Mouse (Mus musculus) hindbrain, embryonic 11.5 days (tissue): ENCODE results near the gene Krtap28-10. TPM values are rescaled to one million over a fixed set of nuclear protein-coding genes. Genes with fewer than 3 reads are reported as not detected.
"Not testable (repeated sequence)": the region's sequence is repeated elsewhere in the genome, so short reads cannot be mapped to it uniquely, and the experiment has no call there.

ENCODE experiments used
- ATAC-seq: fragments of 200-750 bp; cut with Nextera tagmentation; 2 replicates; pipeline ENCODE4 v1.8.0; 2017; ENCODE audit warnings: mild to moderate bottlenecking, moderate TSS enrichment, moderate library complexity; ENCODE audit not compliant: low FRiP score
- DNase-seq: peaks from one replicate; pipeline ENCODE4 v3.0.0-alpha.2; 2015; ENCODE audit warnings: low spot score
- H3K27ac ChIP-seq: fragments of 300-500 bp; sonication (generic); 2 replicates; pipeline ENCODE4 v1.5.1; 2014; ENCODE audit warnings: mild to moderate bottlenecking, low read depth, low read length
- H3K27me3 ChIP-seq: fragments of 300-500 bp; sonication (generic); 2 replicates; pipeline ENCODE4 v1.6.1; 2014; ENCODE audit warnings: mild to moderate bottlenecking, low read length, moderate library complexity, mixed read lengths; ENCODE audit not compliant: control insufficient read depth, insufficient read depth
- H3K36me3 ChIP-seq: fragments of 300-500 bp; sonication (generic); 2 replicates; pipeline ENCODE4 v1.6.1; 2014; ENCODE audit warnings: mild to moderate bottlenecking, low read length, moderate library complexity, mixed read lengths; ENCODE audit not compliant: control insufficient read depth, insufficient read depth
- H3K4me1 ChIP-seq: fragments of 300-500 bp; sonication (generic); replicated peaks from 2 replicates; pipeline ENCODE4 v1.6.1; 2014; ENCODE audit warnings: low read length, mixed read lengths; ENCODE audit not compliant: control insufficient read depth, insufficient read depth
- H3K4me2 ChIP-seq: fragments of 300-500 bp; sonication (generic); replicated peaks from 2 replicates; pipeline ENCODE4 v1.6.1; 2014; ENCODE audit warnings: mild to moderate bottlenecking, low read depth, low read length
- H3K4me3 ChIP-seq: fragments of 300-500 bp; sonication (generic); 2 replicates; pipeline ENCODE4 v1.5.1; 2014; ENCODE audit warnings: low read depth, low read length
- H3K9ac ChIP-seq: fragments of 300-500 bp; sonication (generic); 2 replicates; pipeline ENCODE4 v1.6.1; 2014; ENCODE audit warnings: low read depth, low read length
- H3K9me3 ChIP-seq: fragments of 300-500 bp; sonication (generic); 2 replicates; pipeline ENCODE4 v1.6.1; 2016; ENCODE audit warnings: low read length; ENCODE audit not compliant: control insufficient read depth
- WGBS: fragments of 180-500 bp; shearing (Covaris S2); extraction: QIAGEN DNeasy Blood & Tissue Kit; methylation state at CpG from one replicate; pipeline ENCODE4 v1.1.7; 2014; 5-methylcytosine and 5-hydroxymethylcytosine counted together
- polyA plus RNA-seq: library from polyadenylated mRNA; unstranded; fragments of >200 nt; fragmentation: Nextera tagmentation; extraction: Ambion mirVana; gene quantifications from 2 replicates; pipeline ENCODE4 v1.2.1, GENCODE M21; 2014

The Krtap28-10 gene
- polyA plus RNA-seq, 1 experiment from 2014 or later: not detected

DNA sequence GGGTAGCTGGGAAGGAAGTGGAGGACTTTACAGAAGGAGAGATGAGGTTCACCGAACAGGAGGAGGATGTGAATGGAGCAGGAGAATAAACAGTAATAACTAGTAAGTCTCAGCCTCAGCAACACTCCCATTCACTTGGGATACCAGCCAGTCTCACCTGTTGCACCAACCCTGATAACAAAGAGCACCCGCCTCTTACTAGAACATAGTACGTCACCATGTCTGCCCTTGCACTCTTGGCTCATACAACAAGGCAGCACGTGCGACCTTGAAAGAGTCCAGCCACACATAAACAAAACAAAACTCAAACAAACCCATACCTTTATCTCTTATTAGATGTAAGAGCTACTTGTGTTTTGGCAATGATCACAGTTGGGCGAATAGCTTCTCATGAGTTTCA, 9.8 kb downstream of the Krtap28-10 start:
- Histone ChIP-seq H3K4me1 (no peaks in the 10 kb centered on the region), H3K4me3 (no peak overlapping the region), H3K36me3 (no peaks in the 10 kb centered on the region), H3K4me2 (no peak overlapping the region), H3K9ac (no peak overlapping the region), H3K27ac (no peak overlapping the region), H3K27me3 (no peaks in the 10 kb centered on the region), H3K9me3 (no peaks in the 10 kb centered on the region)
- WGBS: 92% methylated on average over 6 of the region's 6 CpGs
- no peak for DNase-seq
- no peak for ATAC-seq

DNA sequence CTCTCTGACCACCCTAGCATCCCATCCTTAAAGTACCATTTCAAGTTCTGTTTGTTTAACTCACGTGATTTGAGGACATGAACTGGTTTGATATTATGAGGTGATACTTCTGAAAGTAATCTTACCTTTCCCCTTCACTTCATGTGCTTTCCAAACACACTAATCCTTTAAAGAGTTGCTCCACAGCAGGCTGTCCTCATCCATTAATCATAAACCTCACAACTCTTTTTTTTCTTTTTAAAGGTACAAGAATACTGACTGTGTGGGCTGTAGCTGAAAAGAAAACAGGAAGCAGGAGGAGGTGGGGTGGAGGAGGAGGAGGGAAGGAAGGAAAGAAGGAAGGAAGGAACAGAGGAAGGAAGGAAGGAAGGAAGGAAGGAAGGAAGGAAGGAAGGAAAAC, 10.3 kb downstream of the Krtap28-10 start:
- Histone ChIP-seq H3K9ac (no peak overlapping the region), H3K4me2 (no peak overlapping the region), H3K4me1 (no peaks in the 10 kb centered on the region), H3K4me3 (no peak overlapping the region), H3K36me3 (no peaks in the 10 kb centered on the region), H3K27me3 (no peaks in the 10 kb centered on the region), H3K9me3 (no peaks in the 10 kb centered on the region), H3K27ac (no peak overlapping the region)
- DNase-seq (no peak), ATAC-seq (no peak)
- 64% methylated on average over 1 of the region's 1 CpGs for WGBS

DNA sequence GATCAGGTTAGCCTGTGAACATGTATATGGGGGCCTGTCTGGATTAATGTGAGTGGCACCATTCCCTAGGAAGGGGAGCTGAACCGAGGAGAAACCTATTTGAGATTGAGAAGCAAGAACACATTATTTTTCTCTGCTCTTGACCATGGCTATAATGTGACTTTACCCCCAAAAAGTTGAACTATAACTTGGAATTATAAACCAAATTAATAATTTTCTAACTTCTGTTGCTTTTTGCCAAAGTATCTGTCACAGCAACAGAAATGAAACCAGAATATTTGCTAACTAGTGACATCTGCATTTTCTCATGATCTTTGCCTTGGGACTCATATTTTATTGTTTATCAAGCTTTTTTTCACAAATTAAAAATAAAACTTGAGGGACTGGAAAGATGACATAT, 25.7 kb downstream of the Krtap28-10 start:
- DNase-seq: no peak
- Histone ChIP-seq H3K4me2 (no peak overlapping the region), H3K9me3 (no peaks in the 10 kb centered on the region), H3K9ac (no peak overlapping the region), H3K27ac (no peak overlapping the region), H3K4me3 (no peak overlapping the region), H3K27me3 (no peaks in the 10 kb centered on the region), H3K36me3 (no peaks in the 10 kb centered on the region), H3K4me1 (no peaks in the 10 kb centered on the region)
- no peak for ATAC-seq
- WGBS: 72% methylated on average over 1 of the region's 1 CpGs

DNA sequence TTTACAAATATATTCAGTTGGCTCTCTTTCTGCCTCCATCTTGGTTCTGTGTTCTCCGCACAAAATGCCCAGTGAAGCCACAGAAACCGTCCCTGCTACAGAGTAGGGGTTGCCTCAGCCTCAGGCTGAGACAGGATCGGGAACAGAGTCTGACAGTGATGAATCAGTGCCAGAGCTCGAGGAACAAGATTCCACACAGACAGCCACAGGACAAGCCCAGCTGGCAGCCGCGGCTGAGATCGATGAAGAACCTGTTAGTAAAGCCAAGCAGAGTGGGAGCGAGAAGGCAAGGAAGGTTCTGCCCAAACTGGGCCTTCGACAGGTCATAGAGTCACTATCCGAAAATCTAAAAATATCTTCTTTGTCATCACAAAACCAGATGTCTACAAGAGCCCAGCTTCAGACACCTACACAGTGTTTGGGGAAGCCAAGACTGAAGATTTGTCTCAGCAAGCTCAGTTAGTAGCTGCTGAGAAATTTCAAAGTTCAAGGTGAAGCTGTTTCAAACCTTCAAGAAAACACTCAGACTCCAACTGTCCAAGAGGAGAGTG, 26.9 kb downstream of the Krtap28-10 start:
- DNase-seq: no peak
- H3K4me3 ChIP-seq: no peak overlapping the region
- no peak overlapping the region for H3K4me2 ChIP-seq
- H3K27ac ChIP-seq: no peak overlapping the region
- H3K4me1 ChIP-seq: no peaks in the 10 kb centered on the region
- no peak for ATAC-seq
- H3K36me3 ChIP-seq: no peaks in the 10 kb centered on the region
- no peaks in the 10 kb centered on the region for H3K9me3 ChIP-seq
- H3K9ac ChIP-seq: no peak overlapping the region
- H3K27me3 ChIP-seq: no peaks in the 10 kb centered on the region
- 78% methylated on average over 10 of the region's 10 CpGs for WGBS

DNA sequence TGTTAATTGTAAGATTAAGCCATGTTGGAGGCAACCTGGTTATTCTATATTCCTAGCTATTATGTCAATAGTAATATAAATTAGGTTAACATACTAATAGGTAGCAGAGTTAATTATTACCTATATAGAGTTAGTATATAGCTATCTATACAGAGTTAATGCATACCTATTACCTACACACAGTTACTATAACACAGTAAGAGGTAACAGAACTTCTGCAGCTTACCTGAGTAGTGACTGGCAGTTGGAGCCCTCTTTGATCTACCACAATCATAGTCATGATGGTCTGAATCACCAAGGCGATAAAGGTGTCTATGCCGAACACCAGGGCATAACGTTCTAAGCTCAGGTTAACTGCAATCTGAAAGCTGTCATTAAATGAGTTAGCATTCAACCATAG, 27.8 kb downstream of the Krtap28-10 start:
- ATAC-seq (no peak), DNase-seq (no peak)
- Histone ChIP-seq H3K4me3 (no peak overlapping the region), H3K4me1 (no peaks in the 10 kb centered on the region), H3K27ac (no peak overlapping the region), H3K9ac (no peak overlapping the region), H3K9me3 (no peaks in the 10 kb centered on the region), H3K36me3 (no peaks in the 10 kb centered on the region), H3K27me3 (no peaks in the 10 kb centered on the region), H3K4me2 (no peak overlapping the region)
- WGBS: 93% methylated on average over 3 of the region's 3 CpGs

DNA sequence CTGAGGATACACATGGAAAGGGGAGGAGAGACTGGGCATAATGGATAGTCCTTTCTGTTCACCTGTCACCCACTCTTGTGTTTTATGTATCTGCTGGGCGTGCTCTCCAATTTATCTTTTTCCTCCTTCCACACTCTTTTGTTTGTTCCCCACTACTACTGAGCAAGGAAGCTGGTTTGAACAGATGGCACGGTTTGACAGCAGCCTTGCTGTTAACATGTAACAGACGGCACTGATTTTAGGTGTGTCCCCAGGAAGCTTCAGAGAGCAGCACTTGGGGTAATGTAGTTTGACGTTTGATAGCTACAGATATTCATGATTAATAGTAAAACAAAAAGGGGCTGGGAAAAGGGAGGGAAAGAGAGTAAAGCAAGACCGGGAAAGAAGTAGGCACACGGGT, 34.8 kb downstream of the Krtap28-10 start:
- no peak overlapping the region for H3K9ac ChIP-seq
- H3K4me1 ChIP-seq: no peaks in the 10 kb centered on the region
- H3K27ac ChIP-seq: no peak overlapping the region
- no peaks in the 10 kb centered on the region for H3K27me3 ChIP-seq
- 75% methylated on average over 6 of the region's 6 CpGs for WGBS
- no peaks in the 10 kb centered on the region for H3K9me3 ChIP-seq
- DNase-seq (no peak), ATAC-seq (no peak)
- no peak overlapping the region for H3K4me2 ChIP-seq
- no peak overlapping the region for H3K4me3 ChIP-seq
- no peaks in the 10 kb centered on the region for H3K36me3 ChIP-seq

DNA sequence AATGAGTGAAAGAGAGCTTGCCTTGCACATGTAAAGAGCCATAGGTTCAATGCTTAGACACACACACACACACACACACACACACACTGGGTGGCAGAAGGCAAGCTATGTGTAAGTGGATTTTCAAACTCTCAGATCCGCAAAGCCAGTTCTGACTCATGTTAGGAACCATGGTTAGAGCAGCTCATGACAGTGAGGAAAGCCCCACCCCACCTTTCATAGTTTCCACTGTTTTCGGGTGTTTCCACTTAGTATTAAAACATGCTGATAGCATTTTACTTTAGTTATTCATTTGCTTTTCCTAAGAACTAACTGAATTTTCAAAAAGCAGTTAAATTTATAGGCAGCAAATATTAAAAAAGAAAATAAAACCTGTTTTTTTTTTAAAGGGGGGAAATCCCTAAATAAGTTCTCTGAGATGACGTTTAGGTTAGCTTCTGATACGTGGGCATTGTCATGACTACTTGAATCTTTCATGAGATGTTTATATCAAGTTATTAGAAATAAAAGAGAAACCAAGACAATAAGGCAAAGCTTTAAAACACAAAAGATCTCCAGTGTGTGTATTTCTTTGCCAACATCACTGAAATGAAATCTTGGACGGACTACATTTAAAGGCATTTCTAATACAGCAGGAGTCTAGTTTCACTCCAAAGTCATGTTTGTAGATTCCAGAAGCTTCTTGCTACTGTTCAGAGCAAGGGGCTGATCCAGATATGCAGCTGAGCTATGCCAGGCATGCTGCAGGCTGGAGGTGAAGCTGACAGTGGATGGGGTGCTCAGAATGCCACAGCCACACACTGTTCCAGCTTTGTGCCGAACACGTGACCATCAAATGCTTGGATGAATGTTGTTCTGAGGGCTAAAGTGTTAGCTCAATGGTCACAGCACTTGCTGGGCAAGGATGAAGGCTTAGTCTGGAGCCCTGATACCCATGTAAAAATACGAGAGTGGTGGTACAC, 35.8 kb downstream of the Krtap28-10 start:
- 90% methylated on average over 8 of the region's 8 CpGs for WGBS
- Histone ChIP-seq H3K4me1 (no peaks in the 10 kb centered on the region), H3K27ac (no peak overlapping the region), H3K4me3 (no peak overlapping the region), H3K9me3 (no peaks in the 10 kb centered on the region), H3K9ac (no peak overlapping the region), H3K27me3 (no peaks in the 10 kb centered on the region), H3K4me2 (no peak overlapping the region), H3K36me3 (no peaks in the 10 kb centered on the region)
- ATAC-seq (no peak), DNase-seq (no peak)

DNA sequence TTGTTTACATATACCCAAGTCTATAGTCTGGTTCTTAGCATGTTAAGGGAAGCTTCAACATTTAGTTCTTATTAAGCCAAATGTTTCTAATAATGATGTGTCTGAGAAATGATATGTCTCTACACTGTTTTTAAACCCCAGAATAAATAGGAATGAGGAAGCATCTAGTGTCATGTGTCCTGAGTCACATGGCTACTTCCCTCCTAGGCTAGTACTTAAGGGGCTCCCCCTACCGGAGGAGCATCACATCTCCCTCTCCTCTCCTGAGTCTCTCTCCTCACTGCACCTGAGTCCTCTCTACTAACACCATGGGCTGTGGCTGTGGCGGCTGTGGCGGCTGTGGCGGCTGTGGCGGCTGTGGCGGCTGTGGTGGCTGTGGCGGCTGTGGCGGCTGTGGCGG, 42.0 kb downstream of the Krtap28-10 start, which contains the start of gene Gm47959:
TSS of gene Gm47959 (plus strand) at position 243 of the 400 bp plus-strand sequence.
- H3K36me3 ChIP-seq, H3K27me3 ChIP-seq, H3K27ac ChIP-seq, H3K9ac ChIP-seq, H3K9me3 ChIP-seq, H3K4me1 ChIP-seq, DNase-seq, H3K4me2 ChIP-seq, H3K4me3 ChIP-seq, ATAC-seq: not testable (repeated sequence)
- WGBS: 91% methylated on average over 6 of the region's 9 CpGs

DNA sequence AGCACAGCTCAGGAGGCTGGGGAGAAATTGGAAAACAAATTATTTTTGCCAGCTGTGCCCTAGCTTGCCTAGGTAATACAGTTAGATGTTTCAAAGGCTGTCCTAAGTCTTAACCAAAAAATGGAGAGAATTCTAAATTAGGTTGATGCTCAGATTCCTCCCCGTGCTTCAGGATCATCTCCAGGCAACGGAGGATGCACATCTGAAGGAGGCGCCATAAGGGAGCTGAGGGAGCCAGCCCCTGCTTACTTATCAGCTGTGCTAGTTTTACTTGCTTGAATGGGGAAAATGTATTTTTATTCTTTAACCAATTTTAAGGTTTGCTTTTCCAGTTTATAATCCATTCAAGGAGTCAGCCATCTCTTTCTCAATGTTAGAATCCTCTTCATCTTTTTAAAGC, 48.3 kb downstream of the Krtap28-10 start:
- H3K27me3 ChIP-seq: no peaks in the 10 kb centered on the region
- no peak overlapping the region for H3K4me3 ChIP-seq
- no peak for ATAC-seq
- no peaks in the 10 kb centered on the region for H3K36me3 ChIP-seq
- no peaks in the 10 kb centered on the region for H3K4me1 ChIP-seq
- H3K4me2 ChIP-seq: no peak overlapping the region
- no peaks in the 10 kb centered on the region for H3K9me3 ChIP-seq
- H3K27ac ChIP-seq: no peak overlapping the region
- WGBS: 84% methylated on average over 3 of the region's 3 CpGs
- H3K9ac ChIP-seq: no peak overlapping the region
- DNase-seq: no peak
